Comparison of ENCODE assay signal across 15 mouse cellular contexts in genomic region chr11:116864444-116864843, GRCm38 (mm10). TPM values are rescaled to one million over a fixed set of nuclear protein-coding genes. Genes with fewer than 3 reads are reported as not detected.
DNase-seq lines count a peak whose midpoint lies in the region; ATAC-seq lines count a peak whose summit lies in the region.
"Had no signal": no experiment of that assay in that cellular context is flagged by ENCODE, and none has a peak within 500 bp of the region (broad histone marks: within the 10 kb centered on the region; RNA-seq: fewer than 3 reads in every experiment).

No protein-coding gene starts in this region.

- no peak overlapping the region for H3K9ac ChIP-seq in midbrain, embryonic 13.5 days (replicated peaks)
- H3K9ac ChIP-seq: liver, embryonic 15.5 days; midbrain, embryonic 15.5 days; stomach, embryonic 15.5 days had no signal

- no peaks in the 10 kb centered on the region for H3K9me3 ChIP-seq in midbrain, embryonic 13.5 days
- H3K9me3 ChIP-seq: liver, embryonic 15.5 days; midbrain, embryonic 15.5 days; stomach, embryonic 15.5 days had no signal

- no peaks in the 10 kb centered on the region for H3K4me1 ChIP-seq in midbrain, embryonic 13.5 days (replicated peaks)
- H3K4me1 ChIP-seq: liver, embryonic 15.5 days; midbrain, embryonic 15.5 days; stomach, embryonic 15.5 days had no signal

- H3K4me2 ChIP-seq in midbrain, embryonic 13.5 days (replicated peaks), result no peak overlapping the region
- H3K4me2 ChIP-seq: liver, embryonic 15.5 days; midbrain, embryonic 15.5 days; stomach, embryonic 15.5 days had no signal

- H3K27me3 ChIP-seq in midbrain, embryonic 13.5 days, result no peaks in the 10 kb centered on the region
- H3K27me3 ChIP-seq: liver, embryonic 15.5 days; midbrain, embryonic 15.5 days; stomach, embryonic 15.5 days had no signal

- H3K27ac ChIP-seq in midbrain, embryonic 13.5 days, result no peak overlapping the region
- H3K27ac ChIP-seq: liver, embryonic 15.5 days; macrophage; midbrain, embryonic 15.5 days; stomach, embryonic 15.5 days had no signal

- peak; percentile 60 for DNase-seq in adrenal gland, adult 2 months
- DNase-seq in adrenal gland, postnatal 4 days (ENCODE audit: low spot score in 2 of 2), result no peak
- peak; percentile 35 for DNase-seq in ZHBTc4 (ENCODE audit: low read depth, low spot score)
- peak; percentile 42 for DNase-seq in heart, adult 8-10 months (ENCODE audit: low spot score)
- DNase-seq in heart, postnatal 10 days, result peak; percentile 55 to 64
- no peak for DNase-seq in ovary, postnatal 14 days (ENCODE audit: low spot score)
- no peak for DNase-seq in right cerebral cortex, adult 2 months (ENCODE audit: low spot score in 2 of 2)
- DNase-seq: cerebellum, postnatal 10 days; kidney, postnatal 10 days; thymus, postnatal 14 days had no signal

- peaks cover 91% of the 10 kb centered on the region for H3K36me3 ChIP-seq in midbrain, embryonic 13.5 days

- WGBS in midbrain, embryonic 13.5 days, result 91% methylated on average over 10 of the region's 10 CpGs

- H3K4me3 ChIP-seq in midbrain, embryonic 13.5 days (replicated peaks), result no peak overlapping the region
- H3K4me3 ChIP-seq: liver, embryonic 15.5 days; midbrain, embryonic 15.5 days; stomach, embryonic 15.5 days had no signal

- intact Hi-C loops in heart, postnatal 10 days (cut with DNase I), result no loop called here

- ATAC-seq in midbrain, embryonic 13.5 days, result no peak
- ATAC-seq: midbrain, embryonic 15.5 days had no signal

RNA-seq across cellular contexts. Expression of gene Srsf2, which starts 11.6 kb away (rescaled TPM):
- 100 to 1,000 TPM; 223 to 256 TPM for total RNA-seq in adrenal gland, adult 2 months (2021)
- polyA plus RNA-seq in adrenal gland, adult 2 months (2012; rRNA removed), result 693 and 1,121 TPM in 2 replicates
- 100 to 1,000 TPM; 336 to 337 TPM for total RNA-seq in adrenal gland, postnatal 4 days (2021)
- 100 to 1,000 TPM in 2 of 4 experiments, 10 to 100 TPM in 2; 85.5 to 126 (median 103) TPM for total RNA-seq in heart, adult 8-10 months (2022)
- total RNA-seq in heart, postnatal 10 days (2021), result 100 to 1,000 TPM; 196 to 197 TPM
- polyA plus RNA-seq in midbrain, embryonic 13.5 days (2015; fragmentation: Nextera tagmentation; extraction: Ambion mirVana), result 648 and 659 TPM in 2 replicates

RNA-seq across cellular contexts. Expression of gene Mfsd11, which starts 12.2 kb away (rescaled TPM):
- total RNA-seq in adrenal gland, adult 2 months (2021), result 10 to 100 TPM; 31.3 to 43.6 TPM
- 36.8 and 48.1 TPM in 2 replicates for polyA plus RNA-seq in adrenal gland, adult 2 months (2012; rRNA removed)
- total RNA-seq in adrenal gland, postnatal 4 days (2021), result 10 to 100 TPM; 40.9 to 43.9 TPM
- 10 to 100 TPM; 27.3 to 33.6 (median 29.7) TPM for total RNA-seq in heart, adult 8-10 months (2022)
- total RNA-seq in heart, postnatal 10 days (2021), result 10 to 100 TPM; 41.7 to 43.6 TPM
- polyA plus RNA-seq in midbrain, embryonic 13.5 days (2015; fragmentation: Nextera tagmentation; extraction: Ambion mirVana), result 48.3 and 48.8 TPM in 2 replicates

RNA-seq across cellular contexts. Expression of gene Jmjd6, which starts 21.2 kb away (rescaled TPM):
- total RNA-seq in adrenal gland, adult 2 months (2021), result 10 to 100 TPM; 30.6 to 50.7 TPM
- 17.3 and 18.8 TPM in 2 replicates for polyA plus RNA-seq in adrenal gland, adult 2 months (2012; rRNA removed)
- total RNA-seq in adrenal gland, postnatal 4 days (2021), result 10 to 100 TPM; 38.6 to 39.2 TPM
- 10 to 100 TPM; 28.5 to 39.4 (median 35.9) TPM for total RNA-seq in heart, adult 8-10 months (2022)
- total RNA-seq in heart, postnatal 10 days (2021), result 10 to 100 TPM; 33.3 to 37.8 TPM
- polyA plus RNA-seq in midbrain, embryonic 13.5 days (2015; fragmentation: Nextera tagmentation; extraction: Ambion mirVana), result 78.7 and 84.0 TPM in 2 replicates

RNA-seq across cellular contexts. Expression of gene Mettl23, which starts 21.4 kb away (rescaled TPM):
- 10 to 100 TPM; 22.5 to 35.2 TPM for total RNA-seq in adrenal gland, adult 2 months (2021)
- polyA plus RNA-seq in adrenal gland, adult 2 months (2012; rRNA removed), result 25.9 and 26.6 TPM in 2 replicates
- total RNA-seq in adrenal gland, postnatal 4 days (2021), result 10 to 100 TPM; 34.1 to 34.2 TPM
- total RNA-seq in heart, adult 8-10 months (2022), result 10 to 100 TPM; 36.9 to 38.6 (median 38.1) TPM
- total RNA-seq in heart, postnatal 10 days (2021), result 10 to 100 TPM; 32.0 to 35.1 TPM
- 79.0 and 80.0 TPM in 2 replicates for polyA plus RNA-seq in midbrain, embryonic 13.5 days (2015; fragmentation: Nextera tagmentation; extraction: Ambion mirVana)

RNA-seq across cellular contexts. Expression of gene Mxra7, which starts 36.6 kb away (rescaled TPM):
- 10 to 100 TPM; 37.2 to 78.7 TPM for total RNA-seq in adrenal gland, adult 2 months (2021)
- polyA plus RNA-seq in adrenal gland, adult 2 months (2012; rRNA removed), result 282 and 392 TPM in 2 replicates
- total RNA-seq in adrenal gland, postnatal 4 days (2021), result 10 to 100 TPM; 53.5 to 64.9 TPM
- total RNA-seq in heart, adult 8-10 months (2022), result 10 to 100 TPM; 14.2 to 20.8 (median 18.2) TPM
- 10 to 100 TPM; 43.3 to 48.7 TPM for total RNA-seq in heart, postnatal 10 days (2021)
- polyA plus RNA-seq in midbrain, embryonic 13.5 days (2015; fragmentation: Nextera tagmentation; extraction: Ambion mirVana), result 32.5 and 40.4 TPM in 2 replicates
- polyA plus RNA-seq: macrophage had no signal

Comparison
In these comparisons a context has a peak if more than half of its experiments do, and no peak if none do; other contexts are left out.
1. DNase-seq: peak in adrenal gland, adult 2 months (single experiment), ZHBTc4 (single experiment), heart, adult 8-10 months (single experiment) and heart, postnatal 10 days (2 of 2); none in adrenal gland, postnatal 4 days (0 of 2), ovary, postnatal 14 days (single experiment) and right cerebral cortex, adult 2 months (0 of 2).